Mouse (Mus musculus): ENCODE results near the gene 1700019D03Rik. TPM values are rescaled to one million over a fixed set of nuclear protein-coding genes. Genes with fewer than 3 reads are reported as not detected.

Gene 1700019D03Rik
- total and polyA plus RNA-seq, 3 experiments: not detected

DNA sequence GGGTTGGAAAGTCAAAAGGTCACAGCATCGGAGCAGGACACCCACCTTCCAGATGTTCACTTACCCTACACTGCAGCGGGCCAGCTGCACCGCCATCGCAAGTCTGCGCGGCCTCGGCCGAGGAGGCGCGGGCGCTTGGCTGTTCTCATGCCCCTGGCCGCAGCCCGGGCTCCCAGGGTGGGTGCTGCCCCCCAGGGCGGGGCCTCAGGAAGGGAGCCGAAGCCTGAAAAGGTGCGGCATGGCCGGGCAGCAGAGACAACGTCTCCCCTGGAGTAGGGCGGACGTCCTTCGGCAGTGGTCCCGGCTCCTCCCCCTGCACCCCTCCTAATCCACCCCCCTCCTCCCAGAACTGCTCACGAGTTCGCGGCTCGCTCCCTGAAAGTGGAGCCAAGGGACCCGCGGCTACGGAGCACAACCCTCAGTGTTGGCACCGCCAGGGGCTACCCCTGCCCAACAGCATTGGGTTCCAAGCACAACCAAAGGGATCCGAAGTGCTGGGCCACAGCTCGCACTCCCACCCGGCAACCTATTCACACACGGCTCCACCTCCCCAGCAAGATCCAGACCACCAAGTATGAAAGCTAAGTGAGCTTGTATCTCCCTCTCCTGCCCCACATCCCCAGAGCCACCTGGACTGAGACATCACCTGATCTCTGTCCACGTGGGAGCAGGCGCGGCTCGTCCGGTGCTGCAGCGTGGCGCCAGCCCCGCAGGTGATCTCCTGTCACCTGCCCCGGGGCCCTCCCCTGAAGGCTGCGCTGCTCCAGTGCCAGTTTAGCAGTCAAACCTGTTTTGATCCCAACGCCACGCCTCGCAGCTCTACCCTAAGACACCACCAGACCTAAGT, 67.2 kb downstream of the 1700019D03Rik start:
- Histone ChIP-seq H3K36me3 (ENCODE audit: control insufficient read depth in 1 of 2, insufficient read depth in 2 of 2, low read length in 2 of 2) (no peaks in the 10 kb centered on the region), H3K9ac (ENCODE audit: control insufficient read depth, low read depth, low read length, poor library complexity, severe bottlenecking) (no peak overlapping the region), H3K27me3 (ENCODE audit: control insufficient read depth in 1 of 2, insufficient read depth in 2 of 2, low read length in 2 of 2) (no peaks in the 10 kb centered on the region), H3K4me3 (ENCODE audit: control insufficient read depth in 1 of 2, insufficient read depth in 1 of 2, low read depth in 2 of 2, low read length in 2 of 2) (no peak overlapping the region), H3K4me1 (ENCODE audit: control insufficient read depth in 1 of 2, insufficient read depth in 2 of 2, low read length in 2 of 2) (no peaks in the 10 kb centered on the region), H3K27ac (ENCODE audit: control insufficient read depth, low read depth, low read length) (no peak overlapping the region), H3K9me3 (replicated peaks; ENCODE audit: insufficient read depth, low read length) (no peaks in the 10 kb centered on the region), H3K79me2 (ENCODE audit: control insufficient read depth, insufficient read depth, low read length, poor library complexity) (no peaks in the 10 kb centered on the region)
- DNase-seq (ENCODE audit: low read depth, low spot score): no peak
- 0 out of 4 replicates have a peak, but pooled peaks of 1 of the 2 experiments have one; percentile 23 for TF ChIP-seq POLR2A (IDR thresholded peaks at IDR 0.05; ENCODE audit: control insufficient read depth in 1 of 2, insufficient read depth in 1 of 2, low read depth in 1 of 2, low read length in 2 of 2, poor library complexity in 1 of 2)
- no peak for TF ChIP-seq CHD2 (IDR thresholded peaks at IDR 0.05; ENCODE audit: low read length)

- H3K9ac ChIP-seq (ENCODE audit: control insufficient read depth, low read depth, low read length, poor library complexity, severe bottlenecking): no peak overlapping the region
- no peak overlapping the region for H3K27ac ChIP-seq (ENCODE audit: control insufficient read depth, low read depth, low read length)
- no peaks in the 10 kb centered on the region for H3K27me3 ChIP-seq (ENCODE audit: control insufficient read depth in 1 of 2, insufficient read depth in 2 of 2, low read length in 2 of 2)
- no peaks in the 10 kb centered on the region for H3K36me3 ChIP-seq (ENCODE audit: control insufficient read depth in 1 of 2, insufficient read depth in 2 of 2, low read length in 2 of 2)
- no peaks in the 10 kb centered on the region for H3K9me3 ChIP-seq (replicated peaks; ENCODE audit: insufficient read depth, low read length)
- H3K79me2 ChIP-seq (ENCODE audit: control insufficient read depth, insufficient read depth, low read length, poor library complexity): no peaks in the 10 kb centered on the region
- TF ChIP-seq UBTF (IDR thresholded peaks at IDR 0.05; ENCODE audit: borderline replicate concordance, insufficient read depth, low read depth, low read length) (no peak), ZKSCAN1 (IDR thresholded peaks at IDR 0.05; ENCODE audit: low read depth, low read length) (no peak), EP300 (IDR thresholded peaks at IDR 0.05; ENCODE audit: low read depth in 1 of 2, low read length in 2 of 2) (no peak), POLR2AphosphoS2 (IDR thresholded peaks at IDR 0.05; ENCODE audit: low read length) (no peak), HCFC1 (IDR thresholded peaks at IDR 0.05; ENCODE audit: low read depth, low read length) (no peak), TBP (IDR thresholded peaks at IDR 0.05; ENCODE audit: low read depth, low read length) (no peak)
- DNase-seq (ENCODE audit: low read depth, low spot score): no peak
- H3K4me1 ChIP-seq (ENCODE audit: control insufficient read depth in 1 of 2, insufficient read depth in 2 of 2, low read length in 2 of 2): no peaks in the 10 kb centered on the region
- no peak overlapping the region for H3K4me3 ChIP-seq (ENCODE audit: control insufficient read depth in 1 of 2, insufficient read depth in 1 of 2, low read depth in 2 of 2, low read length in 2 of 2)
Observed at GRCm38 (mm10) chr1:52952143-52952542, 67.8 kb downstream of the 1700019D03Rik start.

DNA sequence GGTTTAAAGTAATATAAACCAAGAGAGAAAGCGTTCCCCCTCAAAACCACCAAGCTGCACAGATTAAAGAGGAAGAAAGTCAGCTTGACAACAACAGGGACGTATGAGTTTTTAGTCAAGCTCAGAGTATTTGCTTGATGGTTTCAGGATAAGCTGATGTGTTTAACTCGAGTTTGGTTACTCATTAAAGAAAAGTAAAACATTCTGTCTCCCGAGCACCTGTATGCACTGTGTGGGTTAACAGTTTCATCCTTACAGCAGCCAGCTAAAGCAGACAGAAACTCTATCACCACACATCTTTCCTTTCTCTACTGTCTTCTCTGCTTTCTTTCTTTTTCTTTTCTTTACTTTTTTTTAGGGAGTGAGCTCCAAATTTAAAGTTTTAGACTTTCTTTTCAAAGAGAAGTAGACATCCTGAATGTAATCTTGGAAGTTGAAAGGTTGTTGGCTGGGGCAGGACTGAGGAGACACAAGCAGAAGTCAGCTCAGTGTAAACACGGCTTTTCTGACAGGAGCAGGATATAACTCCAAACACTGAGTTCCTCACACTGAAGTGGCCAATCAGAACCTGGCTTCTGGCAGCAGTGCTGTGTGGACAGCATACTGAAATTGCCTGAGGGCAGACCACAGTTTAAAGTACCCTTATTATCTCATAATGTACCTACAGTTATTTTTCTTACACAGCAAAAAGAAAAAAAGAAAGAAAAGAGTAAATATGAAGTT, 68.7 kb downstream of the 1700019D03Rik start:
- H3K9ac ChIP-seq (ENCODE audit: control insufficient read depth, low read depth, low read length, poor library complexity, severe bottlenecking): no peak overlapping the region
- H3K79me2 ChIP-seq (ENCODE audit: control insufficient read depth, insufficient read depth, low read length, poor library complexity): no peaks in the 10 kb centered on the region
- H3K27ac ChIP-seq (ENCODE audit: control insufficient read depth, low read depth, low read length): no peak overlapping the region
- H3K4me3 ChIP-seq (ENCODE audit: control insufficient read depth in 1 of 2, insufficient read depth in 1 of 2, low read depth in 2 of 2, low read length in 2 of 2): peak overlapping the region in 1 of 2 experiments; percentile 37; a peak in 1 of 4 replicates
- no peaks in the 10 kb centered on the region for H3K4me1 ChIP-seq (ENCODE audit: control insufficient read depth in 1 of 2, insufficient read depth in 2 of 2, low read length in 2 of 2)
- DNase-seq (ENCODE audit: low read depth, low spot score): peak; percentile 30
- H3K36me3 ChIP-seq (ENCODE audit: control insufficient read depth in 1 of 2, insufficient read depth in 2 of 2, low read length in 2 of 2): no peaks in the 10 kb centered on the region
- no peaks in the 10 kb centered on the region for H3K9me3 ChIP-seq (replicated peaks; ENCODE audit: insufficient read depth, low read length)
- TF ChIP-seq E2F4 (IDR thresholded peaks at IDR 0.05; ENCODE audit: borderline replicate concordance, low read depth, low read length) (no peak), CTCF (IDR thresholded peaks at IDR 0.05 in 2 of 3, conservative IDR thresholded peaks at IDR 0.05 in 1 of 3; ENCODE audit: control insufficient read depth in 1 of 3, insufficient read depth in 1 of 3, low read depth in 2 of 3, low read length in 3 of 3, poor library complexity in 1 of 3, severe bottlenecking in 1 of 3) (no peak), UBTF (IDR thresholded peaks at IDR 0.05; ENCODE audit: borderline replicate concordance, insufficient read depth, low read depth, low read length) (no peak), GABPA (IDR thresholded peaks at IDR 0.05; ENCODE audit: low read depth, low read length) (no peak), ETS1 (IDR thresholded peaks at IDR 0.05; ENCODE audit: low read depth, low read length) (no peak), POLR2AphosphoS5 (IDR thresholded peaks at IDR 0.05; ENCODE audit: borderline replicate concordance, low read depth, low read length) (no peak), ZNF384 (IDR thresholded peaks at IDR 0.05; ENCODE audit: low read depth, low read length) (no peak), SIN3A (IDR thresholded peaks at IDR 0.05; ENCODE audit: low read length) (no peak), MXI1 (IDR thresholded peaks at IDR 0.05; ENCODE audit: low read depth, low read length) (no peak), USF2 (IDR thresholded peaks at IDR 0.05; ENCODE audit: borderline replicate concordance in 1 of 2, insufficient read depth in 1 of 2, low read depth in 1 of 2, low read length in 2 of 2) (no peak), NELFE (IDR thresholded peaks at IDR 0.05; ENCODE audit: low read depth, low read length) (no peak), POLR2AphosphoS2 (IDR thresholded peaks at IDR 0.05; ENCODE audit: low read length) (no peak), CHD1 (IDR thresholded peaks at IDR 0.05; ENCODE audit: low read depth, low read length) (no peak), GATA1 (IDR thresholded peaks at IDR 0.05; ENCODE audit: low read depth, low read length) (no peak), KAT2A (conservative IDR thresholded peaks at IDR 0.05; ENCODE audit: low read depth, low read length) (no peak), CHD2 (IDR thresholded peaks at IDR 0.05; ENCODE audit: low read length) (no peak), TBP (IDR thresholded peaks at IDR 0.05; ENCODE audit: low read depth, low read length) (no peak), TCF12 (IDR thresholded peaks at IDR 0.05; ENCODE audit: low read depth, low read length) (no peak), USF1 (IDR thresholded peaks at IDR 0.05; ENCODE audit: low read depth, low read length) (no peak)
- no peaks in the 10 kb centered on the region for H3K27me3 ChIP-seq (ENCODE audit: control insufficient read depth in 1 of 2, insufficient read depth in 2 of 2, low read length in 2 of 2)
